Mouse (Mus musculus) embryonic facial prominence, embryonic 11.5 days (tissue): ENCODE measurements around the gene Tekt4. TPM values are rescaled to one million over a fixed set of nuclear protein-coding genes. Genes with fewer than 3 reads are reported as not detected.

Experiments used
- ATAC-seq: fragments of 200-750 bp; cut with Nextera tagmentation; replicated peaks from 2 replicates; pipeline ENCODE4 v1.8.0; 2017; ENCODE audit warnings: low read depth; ENCODE audit not compliant: insufficient number of reproducible peaks, low FRiP score, low TSS enrichment
- DNase-seq: peaks from one replicate; pipeline ENCODE4 v3.0.0-alpha.2; 2015; ENCODE audit warnings: low spot score
- H3K27ac ChIP-seq: fragments of 300-500 bp; sonication (generic); replicated peaks from 2 replicates; pipeline ENCODE4 v1.5.1; 2014; ENCODE audit warnings: mild to moderate bottlenecking, low read depth, low read length, control low read depth
- H3K27me3 ChIP-seq: fragments of 300-500 bp; sonication (generic); 2 replicates; pipeline ENCODE4 v1.6.1; 2014; ENCODE audit warnings: mild to moderate bottlenecking, low read length, moderate library complexity, mixed read lengths; ENCODE audit not compliant: control insufficient read depth, insufficient read depth
- H3K36me3 ChIP-seq: fragments of 300-500 bp; sonication (generic); replicated peaks from 2 replicates; pipeline ENCODE4 v1.6.1; 2014; ENCODE audit warnings: low read depth, mild to moderate bottlenecking, low read length, moderate library complexity, mixed read lengths; ENCODE audit not compliant: control insufficient read depth, insufficient read depth
- H3K4me1 ChIP-seq: fragments of 300-500 bp; sonication (generic); 2 replicates; pipeline ENCODE4 v1.6.1; 2014; ENCODE audit warnings: low read length, mixed read lengths; ENCODE audit not compliant: control insufficient read depth, insufficient read depth
- H3K4me2 ChIP-seq: fragments of 300-500 bp; sonication (generic); 2 replicates; pipeline ENCODE4 v1.6.1; 2014; ENCODE audit warnings: low read depth, mild to moderate bottlenecking, control low read depth, low read length, moderate library complexity
- H3K4me3 ChIP-seq: fragments of 300-500 bp; sonication (generic); 2 replicates; pipeline ENCODE4 v1.5.1; 2014; ENCODE audit warnings: low read depth, low read length, control low read depth
- H3K9ac ChIP-seq: fragments of 300-500 bp; sonication (generic); replicated peaks from 2 replicates; pipeline ENCODE4 v1.6.1; 2014; ENCODE audit warnings: mild to moderate bottlenecking, control low read depth, low read length
- H3K9me3 ChIP-seq: fragments of 300-500 bp; sonication (generic); replicated peaks from 2 replicates; pipeline ENCODE4 v1.6.1; 2016; ENCODE audit warnings: mild to moderate bottlenecking, low read length, inconsistent platforms, mixed read lengths; ENCODE audit not compliant: control insufficient read depth
- WGBS: fragments of 180-500 bp; shearing (Covaris S2); extraction: QIAGEN DNeasy Blood & Tissue Kit; methylation state at CpG from one replicate; pipeline ENCODE4 v1.1.7; 2014; 5-methylcytosine and 5-hydroxymethylcytosine counted together
- polyA plus RNA-seq: library from polyadenylated mRNA; unstranded; fragments of >200 nt; fragmentation: Nextera tagmentation; extraction: Ambion mirVana; gene quantifications from 2 replicates; pipeline ENCODE4 v1.2.1, GENCODE M21; 2014

The Tekt4 gene
- polyA plus RNA-seq, 1 experiment from 2014 or later, result not detected

GRCm38 (mm10) chr17:25471418-25471817 lies 17.0 kb downstream of the Tekt4 start:
- no peak overlapping the region for H3K9ac ChIP-seq
- DNase-seq, result no peak
- H3K27ac ChIP-seq, result no peak overlapping the region
- no peak overlapping the region for H3K4me3 ChIP-seq
- ATAC-seq, result no peak
- 50% methylated on average over 8 of the region's 8 CpGs for WGBS
- no peaks in the 10 kb centered on the region for H3K9me3 ChIP-seq
- H3K4me2 ChIP-seq, result no peak overlapping the region
- H3K27me3 ChIP-seq, result peaks cover 4% of the 10 kb centered on the region; the same call in 1 of the 2 replicates
- peaks cover 3% of the 10 kb centered on the region; the same call in 1 of the 2 replicates for H3K4me1 ChIP-seq
- no peaks in the 10 kb centered on the region for H3K36me3 ChIP-seq

DNA sequence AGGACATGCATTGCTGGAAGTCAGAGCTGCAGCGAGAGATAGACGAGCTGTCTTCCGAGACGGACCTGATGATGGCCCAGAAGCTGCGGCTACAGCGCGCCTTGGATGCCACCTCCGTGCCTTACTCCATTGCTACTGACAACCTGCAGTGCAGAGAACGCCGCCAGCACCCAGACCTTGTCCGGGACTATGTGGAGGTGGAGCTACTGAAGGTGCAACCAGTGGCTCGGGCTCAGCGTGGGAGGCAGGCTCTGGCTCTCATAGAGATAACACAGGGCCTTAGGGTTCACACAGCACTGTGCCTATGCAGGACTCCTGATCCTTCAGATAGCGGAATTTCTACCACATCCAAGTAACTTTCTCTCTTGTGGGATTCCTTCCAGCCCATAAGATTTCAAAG lies 17.6 kb downstream of the Tekt4 start:
- DNase-seq (no peak), ATAC-seq (no peak)
- Histone ChIP-seq H3K9me3 (no peaks in the 10 kb centered on the region), H3K27ac (no peak overlapping the region), H3K9ac (no peak overlapping the region), H3K4me3 (no peak overlapping the region), H3K27me3 (peaks cover 4% of the 10 kb centered on the region), H3K4me2 (no peak overlapping the region), H3K36me3 (no peaks in the 10 kb centered on the region), H3K4me1 (peaks cover 3% of the 10 kb centered on the region; the same call in 1 of the 2 replicates)
- WGBS, result 53% methylated on average over 14 of the region's 14 CpGs

GRCm38 (mm10) chr17:25474330-25475077 lies 20.1 kb downstream of the Tekt4 start:
- peak overlapping the region; percentile 41 for H3K9ac ChIP-seq
- no peak overlapping the region for H3K27ac ChIP-seq
- no peaks in the 10 kb centered on the region for H3K9me3 ChIP-seq
- ATAC-seq (peak; percentile 40; the same call in 1 of the 2 replicates), DNase-seq (peak; percentile 87)
- peaks cover 3% of the 10 kb centered on the region; the same call in 1 of the 2 replicates for H3K4me1 ChIP-seq
- no peaks in the 10 kb centered on the region for H3K36me3 ChIP-seq
- H3K4me3 ChIP-seq, result peak overlapping the region; percentile 33
- WGBS, result 3% methylated on average over 38 of the region's 38 CpGs
- peaks cover 4% of the 10 kb centered on the region for H3K27me3 ChIP-seq
- H3K4me2 ChIP-seq, result peak overlapping the region; percentile 70

GRCm38 (mm10) chr17:25475946-25476744 lies 21.7 kb downstream of the Tekt4 start:
- no peak overlapping the region for H3K4me2 ChIP-seq
- no peak overlapping the region for H3K4me3 ChIP-seq
- H3K9ac ChIP-seq, result no peak overlapping the region
- WGBS, result 41% methylated on average over 19 of the region's 19 CpGs
- no peak overlapping the region for H3K27ac ChIP-seq
- ATAC-seq, result no peak
- H3K36me3 ChIP-seq, result no peaks in the 10 kb centered on the region
- no peaks in the 10 kb centered on the region for H3K9me3 ChIP-seq
- DNase-seq, result peak; percentile 86
- peaks cover 4% of the 10 kb centered on the region for H3K27me3 ChIP-seq
- peaks cover 3% of the 10 kb centered on the region; the same call in 1 of the 2 replicates for H3K4me1 ChIP-seq

GRCm38 (mm10) chr17:25480152-25480551 lies 25.7 kb downstream of the Tekt4 start:
- DNase-seq, result no peak
- Histone ChIP-seq H3K4me3 (no peak overlapping the region), H3K4me2 (no peak overlapping the region), H3K9ac (no peak overlapping the region), H3K27ac (no peak overlapping the region), H3K36me3 (no peaks in the 10 kb centered on the region), H3K27me3 (no peaks in the 10 kb centered on the region; the same call in 1 of the 2 replicates), H3K4me1 (no peaks in the 10 kb centered on the region), H3K9me3 (no peaks in the 10 kb centered on the region)
- no peak for ATAC-seq
- 61% methylated on average over 8 of the region's 8 CpGs for WGBS

- H3K9ac ChIP-seq, result no peak overlapping the region
- no peaks in the 10 kb centered on the region for H3K36me3 ChIP-seq
- ATAC-seq, result no peak
- WGBS, result 71% methylated on average over 4 of the region's 4 CpGs
- no peaks in the 10 kb centered on the region for H3K9me3 ChIP-seq
- H3K4me2 ChIP-seq, result no peak overlapping the region
- no peaks in the 10 kb centered on the region for H3K4me1 ChIP-seq
- H3K27ac ChIP-seq, result no peak overlapping the region
- H3K4me3 ChIP-seq, result no peak overlapping the region
- H3K27me3 ChIP-seq, result no peaks in the 10 kb centered on the region; the same call in 1 of the 2 replicates
- DNase-seq, result no peak
Observed at GRCm38 (mm10) chr17:25480820-25481219, 26.4 kb downstream of the Tekt4 start.

- no peaks in the 10 kb centered on the region for H3K27me3 ChIP-seq
- 92% methylated on average over 6 of the region's 6 CpGs for WGBS
- no peaks in the 10 kb centered on the region for H3K36me3 ChIP-seq
- H3K4me1 ChIP-seq, result no peaks in the 10 kb centered on the region
- no peak overlapping the region for H3K4me3 ChIP-seq
- no peak overlapping the region for H3K27ac ChIP-seq
- H3K9ac ChIP-seq, result no peak overlapping the region
- no peak overlapping the region for H3K4me2 ChIP-seq
- H3K9me3 ChIP-seq, result no peaks in the 10 kb centered on the region
- ATAC-seq, result no peak
- DNase-seq, result no peak
Observed at GRCm38 (mm10) chr17:25482092-25482491, 27.7 kb downstream of the Tekt4 start.

- Histone ChIP-seq H3K9ac (peak within 1 kb of the TSS; percentile 54), H3K4me3 (peak within 1 kb of the TSS; percentile 29), H3K9me3 (no peaks in the 10 kb centered on the region), H3K4me2 (peak within 1 kb of the TSS; percentile 66), H3K36me3 (no peaks in the 10 kb centered on the region), H3K27ac (no peak within 1 kb of the TSS), H3K4me1 (peaks cover 7% of the 10 kb centered on the region; the same call in 1 of the 2 replicates), H3K27me3 (peaks cover 12% of the 10 kb centered on the region)
- DNase-seq (peak; percentile 63), ATAC-seq (0 out of 2 replicates have a peak, but pooled peaks have one; percentile 5)
- WGBS, result 1% methylated on average over 21 of the region's 28 CpGs
Observed at GRCm38 (mm10) chr17:25497013-25497412, 42.6 kb downstream of the Tekt4 start, which contains the start of gene Sstr5. Sstr5 (minus strand) TSS chr17:25497288.
